Mouse (Mus musculus) C2C12 (cell line): ENCODE measurements at regions not wholly inside any gene's neighbourhood (a gene's known extent, or its start where the extent isn't known, plus 50 kb on each side); places are given as distances from the start of the nearest gene placed in this dataset.
"Not testable (repeated sequence)": the region's sequence is repeated elsewhere in the genome, so short reads cannot be mapped to it uniquely, and the experiment has no call there.

Experiments used
- H3K27me3 ChIP-seq: one replicate; pipeline ENCODE4 v1.6.1; 2011; ENCODE audit not compliant: control insufficient read depth, insufficient read depth, insufficient read length
- H3K36me3 ChIP-seq: one replicate; pipeline ENCODE4 v1.6.1; 2011; ENCODE audit not compliant: control insufficient read depth, insufficient read depth
- H3K4me3 ChIP-seq: one replicate; pipeline ENCODE4 v1.5.1; 2011; ENCODE audit warnings: mild to moderate bottlenecking, control low read depth; ENCODE audit not compliant: poor library complexity, insufficient read depth, severe bottlenecking
- H3K79me2 ChIP-seq: one replicate; pipeline ENCODE4 v1.6.1; 2011; ENCODE audit not compliant: control insufficient read depth, insufficient read depth
- H3K79me3 ChIP-seq: one replicate; pipeline ENCODE4 v1.6.1; 2011; ENCODE audit warnings: low read depth, control low read depth
- H3ac ChIP-seq: one replicate; pipeline ENCODE3; 2011; ENCODE audit warnings: low read depth; ENCODE audit not compliant: control insufficient read depth, insufficient read length
- CEBPB ChIP-seq: IDR thresholded peaks from one replicate; pipeline ENCODE4 v1.6.1; 2011; ENCODE audit warnings: low read depth, mild to moderate bottlenecking, control low read depth, moderate library complexity
- CTCF ChIP-seq: IDR thresholded peaks from one replicate; pipeline ENCODE4 v1.5.1; 2011; ENCODE audit not compliant: control insufficient read depth, insufficient read depth, insufficient read length
- FOSL1 ChIP-seq: IDR thresholded peaks from one replicate; pipeline ENCODE4 v1.8.0; 2011; ENCODE audit warnings: mild to moderate bottlenecking, low read length; ENCODE audit not compliant: poor library complexity, insufficient read depth, severe bottlenecking
- MAX ChIP-seq: IDR thresholded peaks from one replicate; pipeline ENCODE4 v1.6.1; 2011; ENCODE audit warnings: mild to moderate bottlenecking, control low read depth
- MYOD1 ChIP-seq: IDR thresholded peaks from one replicate; pipeline ENCODE4 v1.6.1; 2011; ENCODE audit warnings: low read depth; ENCODE audit not compliant: control insufficient read depth, insufficient read length
- MYOG ChIP-seq: IDR thresholded peaks from one replicate; pipeline ENCODE4 v1.6.1; 2011; ENCODE audit not compliant: control insufficient read depth, insufficient read length; ENCODE audit errors: extremely low read depth
- USF1 ChIP-seq: IDR thresholded peaks from one replicate; pipeline ENCODE4 v1.6.1; 2011; ENCODE audit warnings: low read depth, mild to moderate bottlenecking, control low read depth, moderate library complexity

GRCm38 (mm10) chr17:84856971-84857370, 66.4 kb upstream of the Lrpprc start:
- no peaks in the 10 kb centered on the region for H3K79me2 ChIP-seq
- H3K79me3 ChIP-seq: no peaks in the 10 kb centered on the region
- H3K4me3 ChIP-seq: no peak overlapping the region
- H3ac ChIP-seq: no peak overlapping the region
- peaks cover 20% of the 10 kb centered on the region for H3K27me3 ChIP-seq
- no peak for TF ChIP-seq USF1
- no peak for TF ChIP-seq FOSL1
- TF ChIP-seq CTCF: no peak
- no peak for TF ChIP-seq MYOD1
- no peak for TF ChIP-seq MAX
- no peak for TF ChIP-seq MYOG
- no peak for TF ChIP-seq CEBPB
- no peaks in the 10 kb centered on the region for H3K36me3 ChIP-seq

DNA sequence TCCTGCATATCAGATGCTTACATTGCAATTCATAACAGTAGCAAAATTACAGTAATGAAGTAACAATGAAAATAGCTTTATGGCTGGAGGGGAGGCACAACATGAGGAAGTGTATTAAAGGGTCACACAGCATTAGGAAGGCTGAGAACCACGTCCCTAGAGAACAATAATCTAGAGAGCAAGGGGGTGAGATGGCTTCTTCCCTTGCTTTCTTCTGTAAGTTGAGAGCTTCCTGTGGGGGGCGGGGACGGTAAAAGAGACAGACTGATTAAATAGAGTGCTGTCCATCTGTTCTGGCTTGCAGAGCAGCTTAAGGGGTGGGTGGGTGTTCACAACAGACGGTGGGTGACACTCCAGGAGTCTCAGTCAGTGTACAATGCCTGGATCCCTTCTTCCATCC, 68.2 kb upstream of the Lrpprc start:
- Histone ChIP-seq H3K79me3 (no peaks in the 10 kb centered on the region), H3K27me3 (peaks cover 20% of the 10 kb centered on the region), H3K4me3 (no peak overlapping the region), H3ac (no peak overlapping the region), H3K36me3 (no peaks in the 10 kb centered on the region), H3K79me2 (no peaks in the 10 kb centered on the region)
- no peak for TF ChIP-seq MYOG
- TF ChIP-seq USF1: no peak
- TF ChIP-seq FOSL1: no peak
- TF ChIP-seq MAX: no peak
- TF ChIP-seq CEBPB: no peak
- TF ChIP-seq CTCF: no peak
- TF ChIP-seq MYOD1: no peak

GRCm38 (mm10) chr17:84859916-84860315, 69.3 kb upstream of the Lrpprc start:
- H3ac ChIP-seq: no peak overlapping the region
- TF ChIP-seq MYOG: no peak
- TF ChIP-seq MAX: no peak
- no peak for TF ChIP-seq USF1
- TF ChIP-seq CTCF: no peak
- TF ChIP-seq FOSL1: no peak
- no peak for TF ChIP-seq CEBPB
- TF ChIP-seq MYOD1: no peak
- no peaks in the 10 kb centered on the region for H3K79me3 ChIP-seq
- no peaks in the 10 kb centered on the region for H3K36me3 ChIP-seq
- no peak overlapping the region for H3K4me3 ChIP-seq
- H3K27me3 ChIP-seq: peaks cover 20% of the 10 kb centered on the region
- no peaks in the 10 kb centered on the region for H3K79me2 ChIP-seq

DNA sequence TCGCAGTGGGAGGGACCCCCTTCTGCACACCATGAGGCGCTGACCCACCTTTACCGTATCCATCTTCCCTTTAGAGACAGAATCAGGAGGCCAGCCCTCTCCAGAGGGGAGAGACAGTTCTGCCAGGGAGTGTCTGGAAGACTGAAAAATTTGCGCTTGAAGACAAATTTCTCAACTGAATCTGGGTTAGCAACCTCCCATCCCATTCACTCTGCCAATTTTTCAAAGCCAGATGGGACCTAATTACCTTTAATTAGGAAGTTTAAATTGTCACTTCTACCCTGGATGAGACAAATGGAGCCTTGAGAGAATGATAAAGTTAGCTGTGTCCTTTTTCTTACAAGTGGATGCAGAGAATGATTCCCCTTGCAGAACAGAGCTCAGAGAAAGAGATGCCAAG, 70.2 kb upstream of the Lrpprc start:
- no peak for TF ChIP-seq MYOD1
- no peak for TF ChIP-seq CEBPB
- TF ChIP-seq USF1: no peak
- TF ChIP-seq MYOG: no peak
- TF ChIP-seq FOSL1: no peak
- TF ChIP-seq MAX: no peak
- no peak for TF ChIP-seq CTCF
- no peaks in the 10 kb centered on the region for H3K79me2 ChIP-seq
- no peak overlapping the region for H3K4me3 ChIP-seq
- H3K36me3 ChIP-seq: no peaks in the 10 kb centered on the region
- no peaks in the 10 kb centered on the region for H3K79me3 ChIP-seq
- peaks cover 17% of the 10 kb centered on the region for H3K27me3 ChIP-seq
- H3ac ChIP-seq: no peak overlapping the region

- H3K27me3 ChIP-seq, H3K79me3 ChIP-seq, H3K4me3 ChIP-seq, H3K79me2 ChIP-seq, H3ac ChIP-seq, H3K36me3 ChIP-seq: not testable (repeated sequence)
These were observed 73.6 kb upstream of the Lrpprc start for GRCm38 (mm10) chr17:84864231-84864630.

GRCm38 (mm10) chr17:84865158-84865557, 74.6 kb upstream of the Lrpprc start:
- no peaks in the 10 kb centered on the region for H3K79me2 ChIP-seq
- no peak overlapping the region for H3ac ChIP-seq
- TF ChIP-seq MAX: no peak
- no peak for TF ChIP-seq USF1
- TF ChIP-seq FOSL1: no peak
- TF ChIP-seq CTCF: no peak
- no peak for TF ChIP-seq MYOD1
- no peak for TF ChIP-seq CEBPB
- no peak for TF ChIP-seq MYOG
- no peaks in the 10 kb centered on the region for H3K79me3 ChIP-seq
- no peak overlapping the region for H3K4me3 ChIP-seq
- no peaks in the 10 kb centered on the region for H3K27me3 ChIP-seq
- H3K36me3 ChIP-seq: no peaks in the 10 kb centered on the region
